Mouse (Mus musculus): ENCODE data around the gene Erbb4.
"Not testable (repeated sequence)": the region's sequence is repeated elsewhere in the genome, so short reads cannot be mapped to it uniquely, and the experiment has no call there.

GRCm38 (mm10) chr1:68766095-68766494, 341.8 kb downstream of the Erbb4 start:
- not testable (repeated sequence) for TF ChIP-seq CTCF (IDR thresholded peaks at IDR 0.05; ENCODE audit: low read depth, low read length); POLR2A (IDR thresholded peaks at IDR 0.05; ENCODE audit: borderline replicate concordance, low read depth, low read length)
